Mouse (Mus musculus) CD4-positive, CD25-positive, alpha-beta regulatory T cell, adult 2 months (primary cell): Measurements from ENCODE around the gene Cdc42se1.

Experiments
- DNase-seq: peaks from one replicate; pipeline ENCODE4 v3.0.0-alpha.2; 2012; ENCODE audit warnings: low read depth, low spot score

Gene Cdc42se1

DNA sequence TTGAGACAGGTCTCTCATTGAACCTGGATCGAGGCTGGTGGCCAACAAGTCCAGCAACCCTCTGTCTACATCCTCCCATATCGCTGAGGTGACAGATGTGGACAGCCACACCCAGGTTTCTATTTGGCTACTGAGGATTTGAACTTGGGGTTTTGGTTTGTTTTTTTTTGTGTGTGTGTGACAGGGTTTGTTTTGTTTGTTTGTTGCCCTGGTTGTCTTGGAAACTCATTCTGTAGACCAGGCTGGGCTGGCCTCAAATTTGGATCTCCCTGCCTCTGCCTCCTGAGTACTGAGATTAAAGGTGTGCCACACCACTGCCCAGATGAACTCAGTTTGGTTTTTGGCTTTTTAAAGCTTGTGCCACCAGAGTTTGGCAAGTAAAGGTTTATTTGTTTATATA is 5.5 kb upstream of the Cdc42se1 start:
- peak; percentile 32 for DNase-seq

DNA sequence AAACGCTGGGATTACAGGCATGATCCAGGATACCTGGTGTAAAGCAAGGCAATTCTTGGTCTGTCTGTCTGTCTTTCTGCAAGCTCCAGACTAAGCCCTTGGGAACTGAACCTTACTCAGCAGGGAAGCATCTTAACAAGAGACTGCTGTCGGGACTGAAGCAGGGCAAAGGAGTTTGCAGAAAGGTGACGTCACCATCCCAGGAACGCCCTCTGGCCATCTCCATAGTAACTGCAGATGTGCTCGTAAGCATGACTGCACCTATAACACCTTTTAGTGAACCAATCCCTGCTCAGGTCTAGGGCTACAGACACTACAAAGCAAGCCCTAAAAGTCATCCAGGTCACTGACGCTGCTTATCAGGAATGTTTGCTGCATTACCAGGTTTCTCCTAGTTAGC is 4.2 kb upstream of the Cdc42se1 start:
- DNase-seq: no peak

DNA sequence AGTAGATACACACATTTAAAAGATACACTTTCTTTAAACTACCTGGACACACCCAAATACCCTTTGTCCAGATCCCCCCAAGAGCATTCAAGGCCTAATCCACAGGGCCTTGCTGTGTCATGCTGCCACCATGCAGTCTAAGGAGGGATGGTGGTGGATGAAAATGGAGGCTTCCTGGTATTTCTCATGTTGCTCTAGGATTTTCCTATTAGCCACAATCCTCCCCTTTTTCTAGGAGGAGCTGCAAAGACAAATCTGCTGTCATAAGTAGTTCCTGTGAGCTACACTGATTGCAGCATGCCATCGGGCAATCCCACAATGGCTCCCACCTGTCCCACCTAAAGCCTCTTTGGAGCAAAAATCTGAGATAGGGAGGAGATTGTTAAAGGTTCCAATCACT is 1.3 kb upstream of the Cdc42se1 start:
- no peak for DNase-seq

DNA sequence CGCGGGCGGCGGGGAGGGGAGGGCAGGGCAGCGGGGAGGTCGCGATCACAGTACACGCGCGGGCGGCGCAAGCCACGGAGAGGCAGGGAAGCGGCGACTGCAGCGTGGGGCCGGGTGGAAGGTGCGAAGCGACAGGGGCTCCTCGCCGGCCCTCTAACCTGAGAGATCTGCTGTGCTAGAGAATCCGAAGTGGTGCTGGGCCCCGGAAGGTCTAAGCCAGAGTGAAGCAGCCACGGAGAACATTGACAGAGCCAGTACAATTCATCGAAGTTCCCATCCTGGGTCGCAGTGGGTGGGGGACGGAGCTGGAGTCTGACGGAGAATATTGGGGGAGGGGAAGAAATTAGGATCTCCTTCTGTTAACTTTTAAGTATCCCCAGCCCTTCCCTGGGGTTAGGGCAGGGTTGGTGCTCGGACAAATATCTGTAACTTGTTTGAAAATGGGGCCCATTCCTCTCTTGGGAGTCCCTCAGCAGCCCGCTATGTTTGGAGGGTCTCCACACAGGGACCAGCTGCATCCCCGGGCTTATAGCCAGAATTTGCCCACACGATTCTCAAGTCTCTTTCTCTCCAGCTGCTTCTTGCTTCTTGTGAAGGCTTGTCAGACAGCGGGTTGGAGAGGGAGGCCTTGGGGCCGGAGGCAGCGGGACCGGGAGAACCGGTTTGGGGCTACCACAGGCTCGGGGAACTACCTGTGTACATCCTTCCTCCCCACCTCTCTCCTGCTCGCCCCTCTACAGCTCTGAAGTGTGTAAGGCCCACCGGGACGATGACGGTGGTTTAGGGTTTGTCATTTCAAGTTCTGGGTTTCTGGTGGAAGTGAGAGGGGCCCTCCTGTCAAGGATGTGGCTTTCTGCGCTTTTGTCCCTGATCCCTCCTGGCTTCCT is 605 bp downstream of the Cdc42se1 start:
- DNase-seq: peak; percentile 47

- peak; percentile 31 for DNase-seq
Observed at GRCm38 (mm10) chr3:95229781-95230494, 1.4 kb downstream of the Cdc42se1 start.

DNA sequence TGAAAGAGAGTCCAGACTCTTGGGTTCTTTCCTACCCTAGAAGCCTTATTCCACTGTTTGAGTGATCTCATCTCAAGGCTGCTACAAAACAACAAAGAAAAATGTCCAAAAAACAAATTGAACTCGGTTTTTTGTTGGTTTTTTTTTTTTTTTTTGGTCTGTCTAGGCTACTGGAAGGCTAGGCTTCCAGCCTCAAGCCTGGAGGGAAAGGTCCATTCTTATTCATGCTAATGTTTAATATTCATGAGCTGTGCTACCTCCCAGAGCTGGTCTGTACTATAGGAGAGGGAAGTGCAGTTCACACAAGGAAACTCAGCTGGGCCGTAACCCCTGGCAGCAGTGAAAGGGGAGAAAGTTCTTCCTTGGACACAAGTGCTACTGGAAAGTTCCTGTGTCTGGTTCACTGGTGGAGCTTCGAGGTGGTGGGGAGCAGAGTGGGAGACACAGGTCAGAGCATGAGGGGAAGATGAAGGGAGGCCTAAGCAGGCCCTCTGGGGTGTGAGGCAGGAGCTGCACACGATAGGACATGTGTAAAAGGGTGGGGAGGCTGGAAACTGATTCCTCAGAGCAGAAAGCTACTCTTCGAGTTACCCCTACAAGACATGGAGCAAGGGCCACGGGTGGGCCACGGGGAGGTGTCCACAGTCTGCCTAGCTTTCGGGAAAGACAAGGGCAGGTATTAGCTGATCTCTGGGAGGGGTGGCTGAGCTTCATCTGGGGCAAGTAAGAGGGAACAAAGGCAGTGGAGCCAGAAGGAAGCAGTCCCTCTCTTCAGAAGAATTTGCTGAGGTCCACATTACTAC is 2.2 kb downstream of the Cdc42se1 start:
- no peak for DNase-seq

- peak; percentile 70 for DNase-seq
Observed at GRCm38 (mm10) chr3:95231298-95232221, 3.0 kb downstream of the Cdc42se1 start, which contains the start of gene Mllt11. TSS of gene Mllt11 (minus strand) at chr3:95232171.

DNA sequence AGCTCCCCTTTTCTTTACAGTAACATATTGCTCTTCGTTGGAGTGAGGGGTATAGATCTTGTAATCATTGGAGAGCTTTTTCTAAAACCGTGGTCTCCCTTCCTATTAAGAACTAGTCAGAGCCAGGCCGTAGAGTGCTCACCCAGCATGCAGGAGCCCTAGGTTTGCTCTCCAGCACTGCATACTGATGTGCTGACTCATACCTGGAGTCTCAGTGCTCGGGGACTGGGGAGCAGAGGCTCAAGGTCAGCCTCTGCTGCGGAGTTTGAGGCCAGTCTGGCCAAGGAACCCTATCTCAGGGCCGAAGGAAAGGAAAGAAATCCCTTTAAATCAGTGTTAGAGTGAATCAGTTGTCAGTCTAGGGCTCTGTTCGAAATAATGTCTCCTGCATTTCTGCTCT is 4.2 kb downstream of the Cdc42se1 start:
- no peak for DNase-seq

GRCm38 (mm10) chr3:95233303-95233980 is 4.9 kb downstream of the Cdc42se1 start:
- no peak for DNase-seq

GRCm38 (mm10) chr3:95235386-95236301 is 7.1 kb downstream of the Cdc42se1 start:
- no peak for DNase-seq

- DNase-seq: no peak
Observed at GRCm38 (mm10) chr3:95237541-95238099, 9.1 kb downstream of the Cdc42se1 start.

DNA sequence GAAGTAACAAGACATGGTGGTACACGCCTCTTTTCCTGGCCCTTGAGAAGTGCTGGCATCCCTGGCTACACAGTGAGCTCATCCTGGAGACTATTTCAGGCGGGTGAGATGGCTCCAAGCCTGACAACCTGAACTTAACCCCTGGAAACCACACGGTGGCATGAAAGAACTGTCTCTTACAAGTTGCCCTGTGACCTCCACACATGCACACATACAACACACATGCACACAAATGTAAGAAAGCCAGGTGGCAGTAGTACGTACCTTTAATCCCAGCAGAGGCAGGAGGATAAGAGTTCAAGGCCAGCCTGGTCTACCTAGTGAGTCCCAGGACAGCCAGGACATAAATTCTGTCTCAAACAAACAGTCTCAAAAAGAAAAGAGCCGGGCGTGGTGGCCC is 10.5 kb downstream of the Cdc42se1 start:
- peak; percentile 40 for DNase-seq

GRCm38 (mm10) chr3:95239971-95240370 is 11.4 kb downstream of the Cdc42se1 start:
- no peak for DNase-seq

DNA sequence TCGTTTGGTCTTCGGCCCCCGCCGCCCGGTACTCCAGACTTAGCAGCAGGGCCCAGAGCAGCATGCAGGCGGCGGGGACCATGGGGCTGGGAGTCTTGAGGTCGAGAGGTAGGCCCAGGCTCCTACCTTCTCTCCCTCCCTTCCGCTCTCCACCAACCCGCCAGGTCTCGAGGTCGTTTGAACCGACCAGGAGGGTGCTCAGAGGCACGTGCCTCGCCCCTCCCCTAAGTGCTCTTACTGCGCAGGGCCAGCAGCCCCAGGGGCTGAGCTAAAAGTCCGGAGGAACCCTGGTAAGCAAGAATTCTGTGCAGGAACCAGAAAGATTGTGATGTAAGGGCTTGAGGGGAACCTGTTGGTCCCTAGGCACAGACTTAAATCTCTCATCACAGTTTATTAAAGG is 12.4 kb downstream of the Cdc42se1 start:
- DNase-seq: no peak

DNA sequence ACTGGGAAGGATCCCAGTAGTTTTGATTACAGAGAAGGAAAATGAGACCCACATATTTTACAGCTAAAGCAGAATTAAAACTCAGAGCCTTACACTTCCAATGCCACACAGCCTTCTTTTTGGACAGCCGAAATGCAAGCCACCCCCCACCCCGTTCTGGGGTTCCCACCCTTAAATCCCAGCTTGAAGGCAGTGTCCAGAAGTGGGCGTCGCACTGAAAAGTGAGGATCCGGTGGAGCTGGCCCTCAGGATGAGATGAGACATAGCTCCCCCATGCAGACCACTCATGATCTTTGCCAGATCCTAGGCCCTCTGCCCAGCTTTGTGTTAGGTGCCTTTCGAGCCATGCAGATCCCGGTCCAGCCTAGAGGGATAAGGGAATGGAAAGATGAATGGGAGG is 13.0 kb downstream of the Cdc42se1 start, which contains the start of gene Gm128:
Gm128 (minus strand) TSS at position 101 of the 400 bp plus-strand sequence.
- DNase-seq: no peak

DNA sequence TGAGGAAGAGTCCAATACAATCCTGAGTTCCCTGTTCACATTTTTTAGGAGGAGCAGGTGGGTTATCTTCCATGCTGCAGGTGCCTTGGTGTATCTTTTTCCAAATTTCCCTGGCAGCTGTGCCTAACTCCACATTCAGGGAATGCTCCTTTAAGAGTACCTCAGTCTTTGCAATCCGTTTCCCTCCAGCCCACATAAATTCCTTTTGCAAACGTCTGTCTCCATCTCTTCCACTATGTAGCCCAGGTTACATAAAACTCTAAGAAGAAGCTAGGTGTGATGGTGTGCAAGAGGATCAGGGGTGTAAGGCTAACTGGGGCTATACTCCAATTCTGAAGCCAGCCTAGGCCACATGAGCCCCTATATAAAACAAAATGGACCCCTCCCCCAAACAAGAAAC is 14.6 kb downstream of the Cdc42se1 start:
- DNase-seq: no peak

- no peak for DNase-seq
Observed at GRCm38 (mm10) chr3:95246465-95247231, 18.1 kb downstream of the Cdc42se1 start.
